In genomic region chr11:86993041-86994037, GRCm38 (mm10) we compare ENCODE assay signal across 8 mouse cellular contexts. TPM values are rescaled to one million over a fixed set of nuclear protein-coding genes. Genes with fewer than 3 reads are reported as not detected.
A peak's percentile ranks its signal among the peaks of the same experiment; 100 is the strongest.
DNase-seq lines count a peak whose midpoint lies in the region; ATAC-seq and TF ChIP-seq lines count a peak whose summit lies in the region.

TSS of gene Ypel2 (minus strand) at chr11:86993707.

- peak within 1 kb of the TSS; percentile 57 for H3K9ac ChIP-seq in forebrain, postnatal 0 days
- peak within 1 kb of the TSS; percentile 77 for H3K9ac ChIP-seq in lung, embryonic 14.5 days

- peak; percentile 99 for DNase-seq in G1E (ENCODE audit: low spot score)
- DNase-seq in cerebellum, adult 11-12 months, result peak; percentile 98
- peak; percentile 97 for DNase-seq in forebrain, postnatal 0 days
- peak; percentile 97 for DNase-seq in heart, postnatal 4 days
- DNase-seq in layer of hippocampus, adult 8-10 months (ENCODE audit: low spot score in 2 of 2), result peak; percentile 96 to 98
- peak; percentile 97 for DNase-seq in lung, embryonic 14.5 days
- peak; percentile 96 for DNase-seq in testis, postnatal 14 days (ENCODE audit: low spot score)

- TF ChIP-seq CTCF in G1E (IDR thresholded peaks at IDR 0.05; ENCODE audit: low read depth, low read length), result no peak
- no peak; the same call in 1 of the 2 replicates for TF ChIP-seq CTCF in forebrain, postnatal 0 days (IDR thresholded peaks at IDR 0.05; ENCODE audit: low read depth)
- TF ChIP-seq CTCF in lung, embryonic 14.5 days (IDR thresholded peaks at IDR 0.05; ENCODE audit: low read depth), result no peak

- H3K36me3 ChIP-seq in G1E (replicated peaks), result no peaks in the 10 kb centered on the region
- no peaks in the 10 kb centered on the region for H3K36me3 ChIP-seq in forebrain, postnatal 0 days (ENCODE audit: insufficient read depth)
- H3K36me3 ChIP-seq in lung, embryonic 14.5 days (ENCODE audit: insufficient read depth), result no peaks in the 10 kb centered on the region

- H3K4me2 ChIP-seq in forebrain, postnatal 0 days (ENCODE audit: low read depth), result peak within 1 kb of the TSS; percentile 76
- H3K4me2 ChIP-seq in lung, embryonic 14.5 days, result peak within 1 kb of the TSS; percentile 83

- ATAC-seq in G1E (ENCODE audit: extremely low read depth, insufficient number of reproducible peaks, low FRiP score, poor library complexity, severe bottlenecking), result peak; percentile 87
- ATAC-seq in forebrain, postnatal 0 days, result peak; percentile 100
- ATAC-seq in lung, embryonic 14.5 days (ENCODE audit: insufficient read depth), result peak; percentile 100
- ATAC-seq in neutrophil, adult 5-6 weeks (ENCODE audit: extremely low read depth, insufficient number of reproducible peaks, low FRiP score, poor library complexity, severe bottlenecking), result peak; percentile 87

- H3K4me1 ChIP-seq in G1E (ENCODE audit: insufficient read depth, low read depth, low read length), result peaks cover 32% of the 10 kb centered on the region
- peaks cover 9% of the 10 kb centered on the region; the same call in 1 of the 2 replicates for H3K4me1 ChIP-seq in forebrain, postnatal 0 days (ENCODE audit: insufficient read depth)
- H3K4me1 ChIP-seq in lung, embryonic 14.5 days (ENCODE audit: insufficient read depth), result 0 out of 2 replicates have a peak, but pooled peaks cover 6% of the 10 kb centered on the region

- H3K4me3 ChIP-seq in G1E (ENCODE audit: low read depth, low read length), result peak within 1 kb of the TSS; percentile 86
- peak within 1 kb of the TSS; percentile 90 for H3K4me3 ChIP-seq in forebrain, postnatal 0 days (ENCODE audit: low read depth, low read length)
- peak within 1 kb of the TSS; percentile 89 for H3K4me3 ChIP-seq in lung, embryonic 14.5 days (ENCODE audit: low read depth, low read length)

- under 1% methylated on average over 96 of the region's 96 CpGs for WGBS in forebrain, postnatal 0 days
- WGBS in lung, embryonic 14.5 days, result under 1% methylated on average over 95 of the region's 96 CpGs

- H3K27me3 ChIP-seq in G1E (ENCODE audit: insufficient read depth, low read length), result peaks cover 25% of the 10 kb centered on the region
- no peaks in the 10 kb centered on the region for H3K27me3 ChIP-seq in forebrain, postnatal 0 days (ENCODE audit: insufficient read depth, low read length)
- H3K27me3 ChIP-seq in lung, embryonic 14.5 days (ENCODE audit: insufficient read depth, low read length), result no peaks in the 10 kb centered on the region

- no peaks in the 10 kb centered on the region for H3K9me3 ChIP-seq in G1E (replicated peaks)
- H3K9me3 ChIP-seq in forebrain, postnatal 0 days (ENCODE audit: low read length), result no peaks in the 10 kb centered on the region
- no peaks in the 10 kb centered on the region for H3K9me3 ChIP-seq in lung, embryonic 14.5 days (ENCODE audit: low read depth, low read length)

- H3K27ac ChIP-seq in forebrain, postnatal 0 days (ENCODE audit: low read depth, low read length), result peak within 1 kb of the TSS; percentile 80
- H3K27ac ChIP-seq in lung, embryonic 14.5 days (ENCODE audit: low read depth), result peak within 1 kb of the TSS; percentile 91

RNA-seq across cellular contexts. Expression of gene Ypel2, which starts in this region (rescaled TPM):
- 4.8 and 7.0 TPM in 2 replicates for total RNA-seq in G1E (2014; fragmentation: Nextera tagmentation)
- total RNA-seq in G1E (2017), result 6.1 and 8.2 TPM in 2 replicates
- polyA plus RNA-seq in G1E (2012), result 1.2 and 1.5 TPM in 2 replicates
- 5.6 and 6.3 TPM in 2 replicates for total RNA-seq in forebrain, postnatal 0 days (2014; rRNA removed)
- polyA plus RNA-seq in forebrain, postnatal 0 days (2015; fragmentation: Nextera tagmentation; extraction: Ambion mirVana), result 3.7 and 4.5 TPM in 2 replicates
- total RNA-seq in heart, postnatal 4 days (2021), result 10 to 100 TPM; 18.9 to 22.7 TPM
- total RNA-seq in layer of hippocampus, adult 8-10 months (2022), result 10 to 100 TPM; 21.5 to 28.4 (median 24.6) TPM
- polyA plus RNA-seq in lung, embryonic 14.5 days (2014; fragmentation: Nextera tagmentation; extraction: Ambion mirVana), result 6.8 and 7.0 TPM in 2 replicates
- 2.8 and 4.1 TPM in 2 replicates for total RNA-seq in neutrophil, adult 5-6 weeks (2017)

Comparison
In these comparisons a context has a peak if more than half of its experiments do, and no peak if none do; other contexts are left out.
1. Peak in every context shown above with its lines: DNase-seq, ATAC-seq, H3K4me3 ChIP-seq and H3K27ac ChIP-seq.